Mouse (Mus musculus) midbrain, embryonic 14.5 days (tissue): Measurements from ENCODE around the gene Llgl2. TPM values are rescaled to one million over a fixed set of nuclear protein-coding genes. Genes with fewer than 3 reads are reported as not detected.

Experiments used
- microRNA-seq: library from miRNA; unstranded; fragments of <30 nt; microRNA quantifications from one replicate; pipeline ENCODE4, GENCODE M21; 2016
- polyA plus RNA-seq: library from polyadenylated mRNA; unstranded; fragments of >200 nt; fragmentation: Nextera tagmentation; extraction: Ambion mirVana; gene quantifications from 2 replicates; pipeline ENCODE4 v1.2.1, GENCODE M21; 2014

The Llgl2 gene
- polyA plus RNA-seq, 1 experiment from 2014 or later: 0.63 TPM

Small RNAs within 50 kb of the gene (microRNA-seq; reads per million reads assigned to microRNA genes)
- gene Mir5621: not detected

Other genes starting within 250 kb of the Llgl2 start
- gene Mrps7, start 220.1 kb upstream of the Llgl2 start, polyA plus RNA-seq: 75.7 and 83.4 TPM in 2 replicates
- gene Gga3, start 220.0 kb upstream of the Llgl2 start, polyA plus RNA-seq: 29.3 and 34.3 TPM in 2 replicates
- 9.7 and 11.4 TPM in 2 replicates for gene Mif4gd, start 211.1 kb upstream of the Llgl2 start, polyA plus RNA-seq
- 35.8 and 39.8 TPM in 2 replicates for gene Slc25a19, start 195.8 kb upstream of the Llgl2 start, polyA plus RNA-seq
- gene Grb2, start 115.5 kb upstream of the Llgl2 start, polyA plus RNA-seq: 113 and 135 TPM in 2 replicates
- 15.2 and 20.9 TPM in 2 replicates for gene Tmem94, start 58.6 kb upstream of the Llgl2 start, polyA plus RNA-seq
- 8.4 and 9.8 TPM in 2 replicates for gene Caskin2, start 10.4 kb upstream of the Llgl2 start, polyA plus RNA-seq
- gene Tsen54, start 9.3 kb upstream of the Llgl2 start, polyA plus RNA-seq: 17.2 and 20.5 TPM in 2 replicates
- 0.15 TPM in 1 of 2 replicates, not detected in the other for gene Myo15b, start 34.4 kb downstream of the Llgl2 start, polyA plus RNA-seq
- gene Smim5, start 75.9 kb downstream of the Llgl2 start, polyA plus RNA-seq: 0.46 and 1.1 TPM in 2 replicates
- gene Smim6, start 88.0 kb downstream of the Llgl2 start, polyA plus RNA-seq: 0.22 and 0.31 TPM in 2 replicates
- gene Sap30bp, start 109.2 kb downstream of the Llgl2 start, polyA plus RNA-seq: 48.4 and 49.9 TPM in 2 replicates
- gene Recql5, start 109.4 kb downstream of the Llgl2 start, polyA plus RNA-seq: 18.0 and 18.4 TPM in 2 replicates
- 0.43 and 0.68 TPM in 2 replicates for gene Itgb4, start 150.7 kb downstream of the Llgl2 start, polyA plus RNA-seq
- 32.5 and 39.3 TPM in 2 replicates for gene Galk1, start 188.7 kb downstream of the Llgl2 start, polyA plus RNA-seq
- 2,683 and 2,948 TPM in 2 replicates for gene H3f3b, start 203.9 kb downstream of the Llgl2 start, polyA plus RNA-seq
- gene Unk, start 206.3 kb downstream of the Llgl2 start, polyA plus RNA-seq: 26.5 and 33.0 TPM in 2 replicates